Mouse (Mus musculus) granulocyte monocyte progenitor cell, adult 5-6 weeks (primary cell): ENCODE measurements around the gene Osbp. TPM values are rescaled to one million over a fixed set of nuclear protein-coding genes. Genes with fewer than 3 reads are reported as not detected.
"Not testable (repeated sequence)": the region's sequence is repeated elsewhere in the genome, so short reads cannot be mapped to it uniquely, and the experiment has no call there.

Source experiments
- ATAC-seq: replicated peaks from 2 replicates; pipeline ENCODE4 v1.8.0; 2016; ENCODE audit warnings: mild to moderate bottlenecking, moderate TSS enrichment, inconsistent platforms; ENCODE audit not compliant: poor library complexity, severe bottlenecking
- total RNA-seq, 2 experiments: library from RNA; stranded (forward) in 1 of 2; stranded (reverse) in 1 of 2; fragments of 200-712, 200-1000 nt in 1 of 2; fragments of >200 nt in 1 of 2; fragmentation: Nextera tagmentation in 1 of 2; gene quantifications; 2 replicates each; pipeline ENCODE4 v1.2.3; 2014 to 2017

Gene Osbp
- total RNA-seq, 2 experiments from 2014 or later = 42.3 to 46.5 TPM

GRCm38 (mm10) chr19:11984614-11985013 lies 18.9 kb downstream of the Osbp start:
- not testable (repeated sequence) for ATAC-seq

GRCm38 (mm10) chr19:11987841-11988240 lies 22.1 kb downstream of the Osbp start:
- ATAC-seq = no peak

DNA sequence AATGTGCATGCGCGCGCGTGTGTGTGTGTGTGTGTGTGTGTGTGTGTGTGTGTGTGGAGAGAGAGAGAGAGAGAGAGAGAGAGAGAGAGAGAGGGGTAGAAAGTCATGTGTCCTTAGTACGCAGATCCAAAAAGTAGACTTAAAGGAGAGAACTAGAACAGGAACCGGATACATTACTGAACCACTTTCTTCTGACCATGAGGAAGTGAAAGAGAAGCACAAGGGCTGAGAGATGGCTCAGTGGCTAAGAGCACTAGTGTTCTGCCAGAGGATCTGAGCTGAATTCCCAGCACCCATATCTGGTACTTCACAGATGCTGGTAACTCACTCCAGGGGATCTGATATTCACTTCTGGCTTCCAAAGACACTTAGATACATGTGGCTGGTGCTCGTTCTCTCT lies 23.6 kb downstream of the Osbp start:
- peak; percentile 99 for ATAC-seq

DNA sequence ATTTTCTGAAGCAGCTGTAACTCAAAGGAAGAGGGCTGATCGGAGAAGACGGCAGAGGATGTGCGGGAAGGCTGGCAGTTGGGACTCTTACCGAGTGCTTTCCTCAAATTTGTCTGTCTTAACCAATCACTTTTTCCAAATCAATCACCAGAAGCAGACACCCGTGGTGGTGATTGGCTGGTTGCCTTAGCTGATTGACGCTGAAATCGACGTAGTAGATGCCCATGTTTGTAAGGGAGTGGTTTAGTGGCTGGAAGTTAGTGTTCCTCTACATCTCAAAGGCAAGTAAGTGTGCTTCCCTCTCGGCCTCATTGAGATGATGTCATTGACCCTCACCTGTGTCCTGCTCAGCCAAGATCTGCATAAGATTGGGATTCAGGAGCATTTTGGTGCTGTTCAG lies 26.3 kb downstream of the Osbp start:
- ATAC-seq = no peak

- no peak for ATAC-seq
Observed at GRCm38 (mm10) chr19:11992441-11993029, 26.8 kb downstream of the Osbp start.

DNA sequence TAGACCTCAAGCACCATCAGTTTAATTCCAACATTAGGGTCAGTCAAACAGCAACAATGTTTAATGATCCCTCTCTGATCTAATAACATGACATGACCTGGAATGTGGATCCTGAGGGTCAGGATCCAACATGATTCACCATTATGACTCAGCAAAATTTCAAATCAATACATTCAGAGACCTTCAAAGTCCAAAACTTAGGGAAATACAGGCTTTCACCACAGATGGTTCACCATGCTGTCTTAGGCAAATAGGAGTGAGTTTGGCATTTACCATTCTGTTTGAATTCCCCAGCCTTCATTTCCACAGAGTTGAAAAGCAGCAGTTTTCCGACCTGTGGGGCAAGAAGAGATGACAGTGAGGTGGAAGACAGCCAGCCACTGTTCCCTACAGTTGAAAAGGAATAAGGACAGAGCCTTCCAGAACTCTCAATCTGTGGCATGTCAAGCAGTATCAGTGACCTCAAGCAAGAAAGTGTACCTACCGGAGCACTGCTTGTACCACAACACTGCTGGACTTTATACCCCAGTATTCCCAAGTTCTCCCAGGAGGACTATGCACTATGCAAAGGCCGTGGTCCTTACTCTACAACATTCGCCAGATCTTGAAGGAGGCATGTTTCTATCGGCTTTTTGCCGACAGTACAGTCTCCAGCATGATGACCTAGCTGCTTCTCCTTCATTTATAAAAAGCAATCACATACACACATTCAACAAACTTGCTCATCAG lies 29.1 kb downstream of the Osbp start:
- no peak for ATAC-seq

GRCm38 (mm10) chr19:11995722-11996448 lies 30.1 kb downstream of the Osbp start:
- ATAC-seq = no peak

- ATAC-seq = no peak
Observed at GRCm38 (mm10) chr19:12001686-12002085, 35.9 kb downstream of the Osbp start.

DNA sequence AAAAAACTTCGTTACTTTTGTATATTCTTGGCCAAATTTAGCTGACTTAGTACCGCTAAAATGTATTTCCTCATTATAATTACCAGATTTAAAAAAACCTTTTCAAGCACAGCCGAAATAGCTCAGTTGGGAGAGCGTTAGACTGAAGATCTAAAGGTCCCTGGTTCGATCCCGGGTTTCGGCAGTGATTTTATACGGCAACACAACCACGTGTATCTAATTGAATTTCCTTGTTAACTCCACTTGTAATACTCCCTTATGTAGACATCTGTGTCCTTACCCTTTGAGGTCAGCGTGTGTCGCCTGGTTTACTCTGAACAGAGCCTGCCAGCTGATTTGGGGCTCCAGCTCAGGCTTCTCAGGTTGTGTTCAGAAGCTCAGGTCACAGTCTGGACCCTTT lies 36.4 kb downstream of the Osbp start:
- peak; percentile 54 for ATAC-seq

GRCm38 (mm10) chr19:12002791-12003190 lies 37.0 kb downstream of the Osbp start:
- ATAC-seq = no peak

DNA sequence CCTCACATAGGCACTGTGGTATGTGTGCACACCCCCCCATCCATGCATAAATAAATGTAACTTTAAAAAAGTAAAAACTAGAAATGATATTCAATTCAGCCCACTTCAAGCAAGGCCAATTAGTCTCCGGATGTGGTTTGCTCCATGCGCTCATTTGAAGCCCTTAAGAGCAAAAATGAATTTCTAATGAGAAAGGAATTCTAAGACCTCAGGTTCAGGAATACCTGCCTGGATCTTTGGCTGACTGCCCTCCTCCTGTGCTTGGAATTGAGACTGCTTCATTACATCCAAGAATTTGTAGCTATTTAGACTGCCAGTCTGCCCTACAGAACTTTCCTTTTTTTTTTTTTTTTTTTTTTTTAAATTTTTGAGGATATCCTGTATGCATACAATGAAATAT lies 37.8 kb downstream of the Osbp start:
- ATAC-seq = no peak

DNA sequence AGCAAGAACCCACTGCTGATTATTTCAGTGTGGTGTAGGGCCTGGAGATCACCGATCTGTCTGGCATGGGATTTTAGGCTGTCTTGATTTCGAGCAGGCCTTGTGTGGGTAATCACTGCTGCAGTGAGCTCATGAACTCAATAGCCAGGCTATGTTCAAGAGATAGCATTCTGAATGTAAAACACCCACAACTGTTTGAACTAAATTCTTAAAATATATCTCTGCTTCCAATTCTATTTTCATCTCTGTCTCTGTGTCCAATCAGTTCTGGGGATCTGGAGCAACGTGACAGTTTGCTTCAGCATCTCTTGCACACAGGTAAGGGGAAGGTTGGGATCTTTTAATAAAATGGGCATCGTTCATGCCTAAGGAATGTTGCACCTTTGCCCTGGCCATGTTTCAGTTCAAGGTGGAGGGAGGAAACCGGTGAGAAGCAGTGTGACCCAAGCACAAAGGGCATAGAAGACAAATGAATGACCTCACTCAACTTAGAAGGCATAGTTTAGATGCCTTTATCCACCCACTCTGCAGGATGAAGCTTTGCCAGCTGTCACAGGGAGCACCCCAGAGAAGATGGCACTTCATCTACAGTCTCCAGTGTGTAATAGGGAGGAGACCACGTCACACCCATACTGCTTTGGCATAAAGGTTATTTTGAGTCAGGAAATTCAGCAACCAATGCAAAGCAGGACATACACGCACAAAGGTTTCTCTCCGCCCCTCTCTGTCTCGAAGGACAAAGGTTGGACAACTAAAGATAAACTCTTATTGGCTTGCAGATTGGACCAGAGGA lies 38.7 kb downstream of the Osbp start:
- no peak for ATAC-seq

GRCm38 (mm10) chr19:12005376-12006360 lies 39.9 kb downstream of the Osbp start:
- ATAC-seq = peak; percentile 62

DNA sequence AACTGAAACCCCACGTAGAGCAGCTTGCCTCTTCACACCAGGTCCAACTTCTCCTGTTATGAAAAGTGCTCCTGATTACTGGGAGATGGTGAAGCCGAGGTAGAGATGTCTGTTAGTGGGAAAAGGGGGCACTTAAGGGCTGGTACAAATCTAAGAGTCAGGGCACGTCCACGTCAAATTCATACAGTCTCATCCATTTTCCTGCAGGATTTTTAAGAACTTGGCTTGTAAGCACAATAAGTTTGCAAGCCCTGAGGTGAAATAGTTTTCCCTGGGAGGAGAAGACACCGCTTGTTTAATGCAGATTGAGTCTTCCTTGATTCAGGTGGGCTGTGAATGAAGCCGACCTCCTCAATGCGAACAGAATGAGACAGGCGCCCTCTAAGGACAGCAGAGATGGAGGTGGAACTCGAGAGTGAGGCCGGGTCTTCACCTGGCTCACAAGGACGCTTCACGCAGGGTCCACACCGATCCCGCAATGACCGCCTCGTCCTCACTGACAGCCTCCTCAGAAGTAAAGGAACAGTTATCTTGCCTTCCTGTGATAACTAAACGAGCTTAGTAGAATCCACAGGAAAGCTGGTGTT lies 40.7 kb downstream of the Osbp start:
- ATAC-seq = 0 out of 2 replicates have a peak, but pooled peaks have one; percentile 0

DNA sequence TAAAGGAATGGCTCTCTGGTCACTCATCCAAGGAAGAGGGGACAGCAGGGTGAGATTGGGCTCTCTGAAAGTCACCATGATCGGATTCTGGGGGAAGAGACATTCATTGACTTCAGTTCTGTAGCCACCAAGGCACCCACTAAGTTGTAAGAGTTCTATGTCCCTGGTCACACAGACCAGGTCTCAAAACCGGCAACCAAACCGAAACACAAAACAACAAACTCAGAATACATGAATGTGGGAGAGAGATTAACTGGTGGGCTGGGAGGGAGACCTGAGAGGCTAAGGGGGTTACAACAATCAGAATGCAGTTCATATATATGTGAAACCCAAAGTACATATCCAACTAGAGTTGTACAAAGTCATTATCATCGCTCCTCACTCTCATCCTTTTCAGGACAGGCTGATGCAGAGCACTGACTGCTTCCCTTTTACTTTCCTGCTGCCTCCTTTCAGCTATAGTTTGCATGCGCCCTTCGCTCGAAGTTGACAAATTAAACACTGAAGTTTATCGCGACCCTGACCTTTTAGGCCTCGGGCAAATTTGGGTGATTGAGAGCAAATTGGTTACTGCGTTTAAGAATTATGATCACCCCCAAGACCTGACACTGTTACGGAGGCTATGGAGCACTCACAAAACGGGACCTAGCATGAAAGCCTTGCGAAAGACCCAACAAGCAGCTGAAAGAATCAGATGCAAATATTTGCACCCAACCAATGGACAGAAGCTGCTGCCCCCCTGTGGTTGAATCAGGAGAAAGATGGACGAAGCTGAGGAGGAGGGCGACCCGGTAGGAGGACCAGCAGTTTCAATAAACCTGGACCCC lies 41.6 kb downstream of the Osbp start:
- no peak for ATAC-seq

DNA sequence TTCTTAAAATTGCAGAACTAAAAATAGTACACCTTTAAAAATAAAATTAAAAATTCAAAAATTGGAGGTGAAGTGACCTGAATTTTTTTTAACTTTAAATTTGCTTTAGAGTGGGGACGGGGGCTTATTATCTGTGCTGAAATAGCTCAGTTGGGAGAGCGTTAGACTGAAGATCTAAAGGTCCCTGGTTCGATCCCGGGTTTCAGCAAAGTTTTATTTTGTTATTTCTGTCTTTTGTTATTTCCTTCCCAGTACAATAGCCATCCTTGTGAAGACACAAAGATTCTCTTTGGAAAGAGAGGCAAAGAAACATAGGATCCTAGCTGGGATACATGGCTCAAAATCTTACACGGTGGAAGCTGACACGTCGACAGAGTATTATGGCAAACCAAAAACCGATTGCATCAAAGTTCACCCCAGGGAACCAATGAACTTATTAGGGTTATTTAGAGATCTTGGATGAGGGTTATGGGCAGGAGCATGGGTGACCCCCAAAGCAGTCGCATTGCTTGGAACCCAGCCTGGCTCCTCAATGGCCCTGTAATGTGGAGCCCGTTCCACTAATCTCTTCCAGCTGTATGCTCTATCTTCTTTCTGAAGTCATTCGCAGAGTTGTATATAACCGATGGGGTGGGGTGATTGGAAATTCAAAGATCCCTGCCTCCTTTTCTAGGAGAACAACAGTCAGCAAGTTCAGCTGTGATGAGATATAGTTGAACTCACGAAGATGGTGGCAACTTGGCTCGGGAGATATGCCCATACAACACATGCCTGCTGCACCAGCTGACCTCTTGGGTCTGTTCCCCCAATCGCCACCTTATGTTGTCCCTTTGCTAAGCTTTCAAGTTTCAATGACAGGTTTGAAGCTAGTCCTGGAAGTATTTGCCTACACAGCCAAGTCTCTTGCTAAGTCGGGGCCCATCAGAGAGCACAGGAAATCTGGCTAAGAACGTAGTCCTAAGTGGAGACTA lies 43.0 kb downstream of the Osbp start:
- ATAC-seq = no peak
